Mouse (Mus musculus) testis, postnatal 10 days (tissue): ENCODE results near the gene Onecut1.

Experiments
- DNase-seq: peaks from one replicate; pipeline ENCODE4 v3.0.0; 2021; ENCODE audit warnings: low spot score

The Onecut1 gene

DNA sequence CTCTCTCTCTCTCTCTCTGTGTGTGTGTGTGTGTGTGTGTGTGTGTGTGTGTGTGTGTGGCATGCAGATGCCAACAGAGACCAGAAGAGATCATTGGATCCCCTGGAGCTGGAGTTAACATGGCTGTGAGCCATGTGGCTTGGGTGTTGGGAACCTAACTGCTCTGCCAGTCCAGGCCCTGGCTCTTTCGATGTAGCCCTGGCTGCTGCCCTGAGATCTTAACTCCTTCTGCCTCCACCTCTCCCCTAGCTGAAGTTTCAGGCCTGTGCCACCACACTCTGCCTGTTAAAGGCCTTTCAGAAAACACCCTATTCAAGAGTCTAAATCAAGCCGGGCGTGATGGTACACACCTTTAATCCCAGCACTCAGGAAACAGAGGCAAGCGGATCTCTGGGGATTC, 49.7 kb downstream of the Onecut1 start:
- DNase-seq = no peak

DNA sequence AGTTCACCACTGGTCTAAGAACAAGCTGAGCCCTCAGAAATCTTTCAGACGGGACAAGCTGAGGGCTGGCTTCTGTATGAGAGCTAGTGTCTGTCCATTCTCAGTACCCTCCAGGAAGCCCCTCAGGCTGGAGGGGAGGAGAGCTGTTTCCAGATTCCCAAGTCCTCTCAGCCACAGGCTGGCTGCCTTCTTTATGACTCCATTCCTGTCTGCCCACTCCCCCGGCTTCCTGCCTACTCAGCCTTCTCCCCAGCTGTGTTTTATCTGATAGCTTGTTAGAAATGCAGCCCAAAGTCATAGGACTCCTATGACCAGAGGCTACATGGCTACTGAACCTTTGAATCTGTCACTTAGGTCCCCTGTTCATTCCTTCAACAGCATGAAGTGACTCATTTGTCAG, 50.2 kb downstream of the Onecut1 start:
- DNase-seq = no peak

DNA sequence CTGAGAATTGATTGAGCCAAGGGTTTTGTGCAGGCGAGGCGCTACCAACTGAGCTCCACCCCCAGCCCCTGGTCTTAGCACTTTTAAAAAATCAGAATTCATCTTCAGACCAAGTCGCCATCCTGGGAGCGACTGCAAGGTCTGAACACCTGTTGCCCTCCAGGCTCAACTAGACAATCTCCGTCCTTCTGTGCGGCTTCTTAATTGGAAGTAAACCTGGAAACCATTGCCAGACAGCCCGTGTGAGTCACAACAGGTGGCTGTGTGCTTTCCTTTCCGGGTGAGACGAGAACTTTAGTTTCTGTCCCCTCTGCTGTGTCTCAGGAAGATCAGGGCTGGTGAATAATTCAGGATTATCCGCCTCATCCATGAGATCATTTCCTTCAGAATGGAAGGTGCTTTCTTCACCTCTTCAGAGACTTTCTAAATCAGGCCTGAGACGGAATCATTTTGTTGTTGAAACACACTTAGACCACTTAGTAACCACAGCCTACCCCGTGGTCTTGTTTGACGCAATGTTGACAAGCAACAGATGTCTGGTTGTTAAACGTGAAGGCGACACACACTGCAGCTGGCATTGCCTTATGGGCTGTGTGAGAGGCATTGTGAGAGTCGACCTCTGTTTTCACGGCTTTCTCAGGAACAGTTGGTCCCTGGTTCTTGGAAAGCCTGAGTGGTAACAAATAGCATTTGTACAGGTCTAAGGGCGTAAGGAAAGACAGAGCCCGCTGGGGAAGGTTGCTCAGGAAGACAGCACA, 51.1 kb downstream of the Onecut1 start:
- DNase-seq = no peak

DNA sequence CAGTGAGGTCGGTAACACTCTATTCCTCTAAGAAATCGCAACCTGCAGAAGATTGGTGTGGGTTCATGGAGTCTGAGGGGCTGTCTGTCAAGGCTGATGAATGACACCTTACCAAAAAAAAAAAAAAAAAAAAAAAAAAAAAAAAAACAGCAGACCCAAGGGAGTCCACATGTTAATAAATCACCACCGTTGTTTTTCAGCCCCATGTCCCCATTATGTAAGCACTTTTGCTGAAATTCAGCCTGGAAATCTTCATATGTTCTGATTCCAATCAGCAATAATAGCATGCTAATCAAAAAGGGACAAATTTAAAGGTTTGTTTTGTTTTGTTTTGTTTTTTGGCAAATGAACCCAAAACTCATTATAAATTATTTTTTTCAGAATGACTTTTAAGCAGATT, 53.9 kb downstream of the Onecut1 start:
- DNase-seq = no peak

DNA sequence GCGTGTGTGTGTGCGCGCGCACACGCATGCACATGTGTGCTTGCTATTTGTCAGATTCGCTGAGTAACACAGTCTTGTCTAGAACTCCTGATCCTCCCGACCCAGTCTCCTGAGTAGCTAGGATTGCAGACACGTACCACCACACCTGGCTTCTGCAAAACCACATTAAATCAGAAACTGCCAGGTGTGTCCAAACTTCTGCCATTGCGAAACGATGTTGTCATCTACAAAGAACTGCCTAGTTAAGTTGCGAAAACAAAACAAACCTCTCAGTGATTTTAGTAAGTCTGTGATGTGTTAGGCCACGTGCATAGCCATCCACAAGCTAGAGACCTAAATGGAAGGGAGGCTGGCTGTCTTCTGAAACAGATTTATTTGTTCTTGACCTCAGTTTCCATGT, 58.7 kb downstream of the Onecut1 start:
- DNase-seq = no peak

DNA sequence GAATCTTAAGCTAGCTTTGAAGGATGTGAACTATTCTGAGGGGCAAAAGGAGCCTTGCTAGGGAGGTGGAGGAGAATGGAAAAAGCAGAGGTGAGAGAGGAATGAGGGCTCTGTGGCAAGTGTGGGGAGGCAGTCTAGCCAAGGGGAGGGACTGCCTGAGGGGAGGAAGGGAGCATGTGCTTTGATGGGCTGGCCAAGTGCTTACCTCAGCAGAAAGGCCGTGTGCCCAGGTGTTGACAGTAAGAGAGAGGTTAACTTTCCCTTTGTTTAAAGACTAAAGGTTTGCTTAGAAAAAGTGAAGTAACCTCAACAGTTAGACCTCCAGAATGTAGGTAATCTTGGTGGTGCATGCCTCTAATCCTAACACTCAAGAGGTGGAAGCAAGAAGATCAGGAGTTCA, 59.7 kb downstream of the Onecut1 start:
- no peak for DNase-seq

DNA sequence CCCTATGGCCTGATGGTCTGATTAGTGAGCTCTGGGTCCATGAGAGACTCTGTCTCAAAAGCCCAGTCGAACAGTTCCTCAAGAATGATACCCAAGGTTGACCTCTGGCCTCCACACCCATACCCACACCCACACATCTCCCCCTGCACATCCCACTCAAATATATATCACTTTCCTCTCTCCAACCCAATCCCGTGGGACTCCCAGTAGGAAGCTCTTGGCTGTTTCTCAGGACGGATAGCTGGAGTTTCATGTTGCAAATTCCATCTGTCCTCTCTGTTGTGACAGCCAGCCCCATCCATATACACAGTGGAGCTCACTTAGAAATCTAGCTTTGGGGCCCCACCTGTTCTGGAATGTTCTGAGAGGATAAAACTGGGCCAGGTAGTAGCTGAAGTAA, 61.2 kb downstream of the Onecut1 start:
- no peak for DNase-seq

DNA sequence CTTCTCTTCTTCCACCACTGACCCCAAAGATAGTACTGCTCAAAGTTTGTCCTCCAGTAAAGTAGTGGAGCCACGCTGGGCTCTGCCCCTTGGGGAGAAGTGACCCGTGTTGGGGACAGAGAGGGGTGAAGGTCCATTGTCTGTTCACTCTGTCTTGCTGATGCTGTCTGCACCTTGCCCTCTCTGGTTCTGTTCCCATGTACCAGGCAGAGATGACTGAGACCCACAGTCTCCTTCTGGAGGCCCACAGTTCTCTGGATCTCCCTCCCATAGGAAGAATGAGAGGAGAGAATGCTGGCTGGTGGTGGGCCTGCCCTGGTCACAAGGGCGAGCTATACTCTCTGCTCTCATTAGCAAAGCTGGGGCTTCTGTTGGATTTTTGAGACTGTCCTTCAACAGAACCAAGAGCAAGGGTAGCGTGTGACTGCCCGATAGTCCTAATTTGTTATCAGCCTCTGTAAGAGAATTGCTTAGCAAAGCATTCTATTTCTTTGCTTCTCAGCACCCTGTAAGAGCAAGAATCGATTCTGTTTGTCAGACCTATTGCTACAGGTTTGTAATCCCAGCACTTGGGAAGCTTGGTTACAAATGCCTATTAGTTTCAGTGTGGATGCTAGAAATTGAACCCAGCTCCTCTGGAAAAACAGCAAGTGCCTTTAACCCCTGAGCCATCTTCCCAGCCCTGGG, 61.7 kb downstream of the Onecut1 start:
- DNase-seq = no peak

DNA sequence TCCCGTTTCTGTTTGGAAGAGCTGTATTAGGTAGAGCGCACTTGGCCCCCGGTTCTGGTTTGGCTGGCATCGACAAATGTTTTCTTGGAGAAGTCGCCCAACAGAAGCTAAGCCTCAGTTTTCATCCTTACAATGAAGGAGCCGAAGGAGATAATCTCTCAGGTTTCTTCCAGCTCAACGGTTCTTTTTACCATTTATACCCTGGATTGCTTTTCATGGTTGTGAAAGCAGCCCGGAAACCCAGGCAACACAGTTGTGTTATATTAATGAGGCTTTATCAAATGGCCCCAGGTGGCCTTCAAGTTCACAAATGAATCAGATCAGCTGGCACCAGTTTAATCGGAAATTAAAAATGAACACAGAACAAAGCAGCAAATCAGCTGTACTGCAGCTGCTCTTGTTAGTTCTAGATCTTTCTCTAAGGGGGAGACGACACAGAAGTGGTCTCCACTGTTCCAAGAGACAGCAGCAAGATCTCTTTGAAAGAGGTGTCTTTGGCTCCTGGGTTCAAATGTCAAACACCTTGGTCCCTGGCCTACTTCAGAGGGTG, 63.6 kb downstream of the Onecut1 start:
- no peak for DNase-seq

DNA sequence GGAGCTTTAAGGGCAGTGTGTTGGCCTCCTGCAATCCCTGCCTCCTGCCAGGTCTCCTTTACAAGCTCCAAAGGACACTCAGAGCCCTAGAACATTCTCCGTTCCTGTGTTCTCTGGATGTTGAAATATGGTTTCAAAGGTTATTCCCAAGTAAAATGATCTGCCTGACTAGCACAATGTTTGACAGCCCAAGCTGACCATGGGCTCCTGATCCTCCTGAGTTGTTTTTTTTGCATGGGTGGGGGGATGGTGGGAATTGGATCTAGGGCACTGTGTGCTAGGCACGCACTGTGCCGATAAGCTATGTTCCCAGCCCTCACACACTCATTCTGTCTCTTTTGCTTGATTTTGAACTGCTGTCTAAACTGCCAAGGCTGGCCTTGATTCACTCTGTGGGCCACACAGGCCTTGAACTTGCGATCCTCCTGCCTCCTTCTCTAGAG, 68.3 kb downstream of the Onecut1 start:
- DNase-seq = no peak

DNA sequence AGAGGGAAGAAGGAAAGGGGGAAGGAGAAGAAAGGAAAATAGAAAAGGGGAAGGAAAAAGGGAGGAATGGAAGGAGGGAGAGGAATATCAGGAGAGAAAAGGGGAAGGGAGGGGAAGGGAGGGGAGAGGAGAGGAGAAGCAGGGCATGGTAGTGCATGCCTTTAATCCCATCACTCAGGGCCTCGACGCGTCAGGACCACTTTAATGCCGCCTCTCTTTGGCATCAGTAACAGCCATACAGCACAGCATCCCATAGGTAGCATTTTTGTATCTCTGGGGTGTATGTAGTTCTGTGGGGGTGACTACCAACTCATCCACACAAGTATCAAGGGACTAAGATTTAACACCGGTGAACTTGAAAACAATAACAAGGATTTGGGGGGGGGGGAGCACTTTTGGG, 68.9 kb downstream of the Onecut1 start:
- no peak for DNase-seq

DNA sequence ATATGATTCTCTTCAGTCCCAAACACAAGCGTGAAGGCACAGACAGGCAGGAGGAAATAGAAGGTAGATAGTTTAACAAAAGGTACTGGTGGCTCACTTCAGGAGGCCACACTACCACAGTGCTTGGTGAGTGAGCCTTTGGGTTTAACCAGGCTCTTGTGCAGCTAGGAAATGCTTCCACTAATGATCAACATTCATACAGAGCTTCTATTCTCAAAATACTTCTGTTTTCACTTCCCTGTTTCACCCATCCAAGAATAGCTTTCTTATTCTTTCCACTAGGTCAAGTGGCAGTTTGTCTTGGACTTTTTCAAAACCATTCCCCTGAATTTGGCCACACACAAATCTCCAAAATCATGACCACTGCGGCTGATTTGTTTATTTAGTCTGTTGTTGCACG, 73.6 kb downstream of the Onecut1 start:
- DNase-seq = no peak

DNA sequence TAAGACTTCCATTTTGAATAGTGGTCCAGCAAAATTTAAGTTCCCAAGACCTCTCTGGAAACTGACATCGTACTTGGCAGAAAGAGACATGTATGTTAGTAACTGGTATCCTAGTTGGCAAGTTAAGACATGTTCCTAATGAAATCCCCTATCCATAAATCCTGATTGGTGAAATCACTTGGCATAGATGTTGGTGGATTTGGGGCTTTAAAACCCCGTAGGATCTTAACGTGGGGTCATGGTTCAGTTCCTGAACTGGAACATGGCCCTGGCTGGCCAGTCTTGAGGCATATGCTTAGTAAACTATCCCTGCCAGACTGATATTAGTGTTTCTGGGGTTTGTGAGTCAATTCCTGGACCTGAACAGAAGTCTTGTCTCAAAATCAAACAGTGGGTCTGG, 76.0 kb downstream of the Onecut1 start:
- no peak for DNase-seq

DNA sequence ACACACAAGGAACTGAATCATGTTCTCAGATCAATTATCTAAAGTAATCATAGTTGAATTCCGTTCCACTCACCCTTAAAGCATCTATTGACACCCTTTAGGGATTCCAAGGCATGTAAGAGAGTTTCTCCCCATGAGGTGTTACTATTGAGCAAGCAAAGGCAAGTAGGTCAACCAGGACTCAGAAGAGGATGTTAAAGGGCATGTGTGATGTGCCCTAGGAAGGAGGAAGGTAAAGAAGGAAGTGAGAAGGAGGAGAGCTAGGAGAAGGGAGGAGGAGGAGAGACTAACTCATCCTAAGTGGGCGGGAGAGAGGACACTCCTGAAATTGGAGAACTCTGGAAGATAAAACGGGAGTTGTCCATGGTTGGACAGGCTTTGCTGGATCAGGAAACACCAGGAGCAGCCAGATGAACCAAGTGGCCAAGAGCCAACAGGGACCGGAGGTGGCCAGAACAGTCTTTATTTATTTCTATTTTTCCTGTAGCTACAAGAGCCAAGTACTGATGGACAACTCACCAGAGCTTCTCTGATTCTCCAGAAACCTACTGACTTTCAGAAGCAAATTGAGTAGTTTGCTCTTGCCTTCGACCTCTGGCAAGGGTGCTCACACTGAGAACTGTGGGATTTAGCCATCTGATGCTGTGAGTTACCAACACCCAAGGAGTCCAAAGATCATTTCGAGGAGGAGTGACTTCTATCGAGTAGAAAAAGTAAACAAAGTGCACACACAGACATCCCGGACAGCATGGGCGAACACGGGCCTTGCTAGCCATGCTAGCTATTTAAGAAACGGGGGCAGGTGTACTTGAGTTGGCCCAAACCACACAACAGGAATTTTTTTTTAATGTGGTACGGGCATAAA, 77.2 kb downstream of the Onecut1 start:
- no peak for DNase-seq
